Mouse (Mus musculus) embryonic fibroblast, embryonic 13.5 days (primary cell): ENCODE results near the gene Gm20661.

Source experiments
- CTCF ChIP-seq: IDR thresholded peaks from 2 replicates; pipeline ENCODE4 v1.5.1; 2011; ENCODE audit warnings: mild to moderate bottlenecking, control low read depth, low read length, moderate library complexity, borderline replicate concordance; ENCODE audit not compliant: insufficient read depth
- POLR2A ChIP-seq: IDR thresholded peaks from 2 replicates; pipeline ENCODE4 v1.6.1; 2011; ENCODE audit warnings: low read depth, mild to moderate bottlenecking, control low read depth, low read length, moderate library complexity

- TF ChIP-seq CTCF (no peak), POLR2A (no peak)
These were observed 43.7 kb downstream of the Gm20661 start for GRCm38 (mm10) chr9:108026584-108026983.
